Mouse (Mus musculus): ENCODE measurements around the gene Tinagl1. TPM values are rescaled to one million over a fixed set of nuclear protein-coding genes. Genes with fewer than 3 reads are reported as not detected.

The Tinagl1 gene
- polyA plus RNA-seq, 1 experiment from 2014 or later: 4.7 TPM

DNA sequence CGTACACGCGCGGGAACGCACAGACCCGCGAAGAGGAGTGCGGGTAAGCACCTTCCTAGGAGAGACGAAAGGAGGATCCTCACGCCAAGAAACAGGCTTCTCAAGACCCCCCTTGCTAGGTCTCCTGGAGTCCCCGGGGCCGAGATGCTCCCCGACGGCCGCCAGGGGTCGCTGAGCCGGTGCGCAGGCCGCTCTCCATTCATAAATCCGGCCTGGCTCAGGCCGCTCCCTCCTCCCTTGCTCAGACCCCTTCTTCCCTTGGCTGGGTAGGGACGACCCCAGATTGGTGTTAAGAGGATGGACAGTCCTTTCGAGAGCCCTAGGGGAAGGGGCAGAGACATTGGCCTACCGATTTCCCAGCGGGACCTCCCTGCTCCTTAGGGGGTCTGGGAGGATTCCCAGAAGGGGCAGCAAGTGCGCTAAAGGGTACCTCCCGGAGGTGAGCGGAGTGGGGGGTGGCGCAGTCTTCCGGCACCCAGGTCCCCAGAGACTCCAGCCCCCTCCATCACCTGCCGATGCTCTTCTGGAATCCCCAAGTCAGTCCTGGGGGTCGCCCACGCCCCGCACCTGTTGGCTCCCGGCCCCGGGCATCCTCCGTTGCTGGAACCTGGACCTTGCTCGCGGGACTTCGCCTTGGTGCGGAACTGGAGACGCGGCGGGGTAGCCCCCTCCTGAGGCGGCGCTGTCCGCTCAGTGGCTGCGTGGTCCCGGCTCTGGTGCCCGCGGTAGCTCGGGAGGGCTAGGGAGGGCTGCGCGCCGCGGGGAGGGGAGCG is 36.3 kb downstream of the Tinagl1 start:
- ATAC-seq: peak; percentile 74
- H3K9ac ChIP-seq (replicated peaks; ENCODE audit: low read depth, low read length): peak overlapping the region; percentile 49
- peaks cover 34% of the 10 kb centered on the region for H3K27me3 ChIP-seq (replicated peaks; ENCODE audit: control insufficient read depth, insufficient read depth, low read length)

DNA sequence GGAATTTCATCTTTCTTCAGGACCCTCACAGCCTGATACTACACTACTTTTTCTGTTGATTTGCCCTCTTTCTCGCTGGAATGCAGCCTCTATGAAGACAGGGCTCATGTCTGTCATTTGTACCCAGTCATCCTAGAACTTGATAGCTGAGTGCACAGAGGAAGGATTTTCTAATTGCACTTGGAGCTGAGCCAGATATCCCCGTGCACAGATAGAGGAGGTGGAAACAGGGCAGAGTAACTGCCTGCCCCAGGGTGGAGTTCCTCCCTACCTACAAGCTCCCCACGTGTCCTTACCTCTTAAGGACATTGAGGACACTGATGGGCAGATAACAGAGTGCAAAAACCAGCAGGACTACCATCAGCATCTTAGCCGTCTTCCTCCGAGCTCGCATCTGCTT is 41.5 kb downstream of the Tinagl1 start:
- H3K27me3 ChIP-seq (replicated peaks; ENCODE audit: control insufficient read depth, insufficient read depth, low read length): peaks cover 11% of the 10 kb centered on the region
- H3K4me1 ChIP-seq (replicated peaks; ENCODE audit: control insufficient read depth, insufficient read depth, low read length): peaks cover 3% of the 10 kb centered on the region
- H3K36me3 ChIP-seq (ENCODE audit: control insufficient read depth, insufficient read depth): no peaks in the 10 kb centered on the region
- no peak overlapping the region for H3K9ac ChIP-seq (replicated peaks; ENCODE audit: low read depth, low read length)
- ATAC-seq: no peak
- no peaks in the 10 kb centered on the region for H3K9me3 ChIP-seq (ENCODE audit: control insufficient read depth, low read length)
- H3K4me3 ChIP-seq (replicated peaks; ENCODE audit: low read length): no peak overlapping the region
- WGBS: 50% methylated on average over 6 of the region's 6 CpGs
- H3K27ac ChIP-seq (ENCODE audit: low read length): no peak overlapping the region
- no peak overlapping the region for H3K4me2 ChIP-seq (ENCODE audit: low read length)

More for the DNA sequence above, 36.3 kb downstream of the Tinagl1 start:
- Histone ChIP-seq H3K9me3 (ENCODE audit: control insufficient read depth, low read length) (no peaks in the 10 kb centered on the region), H3K27ac (ENCODE audit: low read length) (no peak overlapping the region), H3K4me1 (replicated peaks; ENCODE audit: control insufficient read depth, insufficient read depth, low read length) (peaks cover 12% of the 10 kb centered on the region), H3K4me3 (replicated peaks; ENCODE audit: low read length) (peak overlapping the region; percentile 46), H3K4me2 (ENCODE audit: low read length) (peak overlapping the region; percentile 89), H3K36me3 (ENCODE audit: control insufficient read depth, insufficient read depth) (no peaks in the 10 kb centered on the region)
- WGBS: under 1% methylated on average over 45 of the region's 57 CpGs

DNA sequence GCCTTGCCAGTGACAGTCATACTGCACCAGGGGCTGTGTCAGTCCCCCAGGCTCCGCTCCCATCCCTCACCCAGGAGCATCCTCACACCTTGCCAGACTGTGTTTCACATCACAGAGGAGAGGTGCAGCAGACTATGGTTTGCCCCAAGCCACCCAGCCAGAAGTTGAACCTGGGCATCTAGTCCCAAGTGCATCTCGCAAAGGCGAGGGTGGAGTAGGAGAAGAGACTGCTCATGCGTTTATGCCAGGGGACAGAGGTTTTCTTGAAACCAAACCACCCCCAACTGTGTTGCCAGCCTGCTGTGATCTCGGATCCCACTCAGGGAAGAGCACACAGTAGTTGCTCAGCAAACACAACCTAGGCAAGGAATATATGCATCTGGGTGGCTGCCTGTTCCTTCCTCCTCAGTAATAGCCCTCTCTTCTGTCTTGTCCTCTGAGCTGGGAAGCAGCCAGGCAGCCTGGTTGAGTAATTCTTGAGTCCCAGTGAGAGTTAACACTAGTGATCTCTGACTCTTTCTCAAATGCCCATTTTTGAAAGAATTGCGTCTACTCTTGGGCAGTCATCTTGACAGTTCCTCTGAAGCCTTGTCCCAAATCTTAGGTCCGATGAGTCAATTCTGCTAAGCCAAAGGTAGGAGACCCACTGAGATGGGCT is 43.3 kb downstream of the Tinagl1 start:
- no peak overlapping the region for H3K4me2 ChIP-seq (ENCODE audit: low read length)
- H3K9ac ChIP-seq (replicated peaks; ENCODE audit: low read depth, low read length): no peak overlapping the region
- no peaks in the 10 kb centered on the region for H3K27me3 ChIP-seq (replicated peaks; ENCODE audit: control insufficient read depth, insufficient read depth, low read length)
- H3K4me1 ChIP-seq (replicated peaks; ENCODE audit: control insufficient read depth, insufficient read depth, low read length): no peaks in the 10 kb centered on the region
- peaks cover 3% of the 10 kb centered on the region for H3K36me3 ChIP-seq (ENCODE audit: control insufficient read depth, insufficient read depth)
- no peaks in the 10 kb centered on the region for H3K9me3 ChIP-seq (ENCODE audit: control insufficient read depth, low read length)
- no peak overlapping the region for H3K4me3 ChIP-seq (replicated peaks; ENCODE audit: low read length)
- H3K27ac ChIP-seq (ENCODE audit: low read length): no peak overlapping the region
- ATAC-seq: no peak
- 90% methylated on average over 7 of the region's 7 CpGs for WGBS

DNA sequence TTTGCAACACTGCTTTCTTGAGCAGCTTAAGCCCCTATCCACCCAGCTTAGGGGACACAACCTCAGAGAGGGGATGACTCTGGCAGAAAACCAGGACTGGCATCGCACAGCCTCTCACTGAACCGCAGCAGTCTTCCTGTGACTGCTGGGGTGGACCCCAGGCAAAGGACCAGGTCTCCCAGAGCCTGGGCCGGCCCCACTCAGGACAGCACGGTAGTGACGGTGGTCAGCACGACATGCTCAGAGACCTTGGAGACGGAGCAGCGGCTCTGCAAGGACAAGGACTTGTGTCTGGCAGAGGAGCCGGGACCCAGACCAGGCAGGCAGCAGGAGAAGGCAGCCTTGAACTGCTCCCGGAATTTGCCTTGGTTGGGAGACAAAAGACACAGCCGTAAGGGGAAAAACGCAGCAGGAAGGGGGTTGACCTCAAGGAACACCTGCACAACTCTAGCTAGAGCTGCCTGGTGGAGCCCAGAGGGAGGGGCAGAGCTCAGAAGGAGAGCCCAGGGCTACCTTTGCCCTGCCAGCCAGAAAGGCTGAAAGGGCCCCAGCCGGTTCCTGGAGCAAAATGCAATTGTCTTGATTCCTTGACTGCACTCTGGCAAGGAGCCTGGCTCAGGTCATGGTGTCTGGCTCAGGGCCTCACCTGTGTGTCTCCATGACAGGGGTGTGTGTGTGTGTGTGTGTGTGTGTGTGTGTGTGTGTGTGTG is 44.1 kb downstream of the Tinagl1 start:
- Histone ChIP-seq H3K27ac (ENCODE audit: low read length) (no peak overlapping the region), H3K9me3 (ENCODE audit: control insufficient read depth, low read length) (no peaks in the 10 kb centered on the region), H3K4me3 (replicated peaks; ENCODE audit: low read length) (no peak overlapping the region), H3K36me3 (ENCODE audit: control insufficient read depth, insufficient read depth) (peaks cover 7% of the 10 kb centered on the region), H3K4me2 (ENCODE audit: low read length) (no peak overlapping the region), H3K9ac (replicated peaks; ENCODE audit: low read depth, low read length) (no peak overlapping the region), H3K27me3 (replicated peaks; ENCODE audit: control insufficient read depth, insufficient read depth, low read length) (no peaks in the 10 kb centered on the region), H3K4me1 (replicated peaks; ENCODE audit: control insufficient read depth, insufficient read depth, low read length) (no peaks in the 10 kb centered on the region)
- no peak for ATAC-seq
- 51% methylated on average over 13 of the region's 13 CpGs for WGBS

DNA sequence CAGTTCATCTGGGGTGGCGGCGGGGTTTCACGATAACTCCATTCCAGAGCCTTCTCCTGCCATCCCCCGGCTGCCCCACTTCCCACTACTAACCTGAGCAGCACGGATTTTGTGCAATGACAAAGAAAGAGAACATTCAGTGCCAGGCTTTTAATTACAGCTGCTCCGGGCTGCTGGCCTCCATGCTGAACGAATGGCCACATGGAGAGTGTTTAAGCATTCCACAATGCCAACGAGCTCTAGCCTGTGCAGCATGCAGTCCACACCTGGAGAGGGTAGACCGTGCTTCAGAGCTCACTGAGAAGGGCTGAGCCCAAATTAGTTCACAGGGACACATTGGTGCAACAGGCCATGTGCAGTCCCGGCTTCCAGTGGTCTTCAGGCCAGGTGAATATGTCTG is 44.8 kb downstream of the Tinagl1 start:
- H3K4me1 ChIP-seq (replicated peaks; ENCODE audit: control insufficient read depth, insufficient read depth, low read length): no peaks in the 10 kb centered on the region
- no peak overlapping the region for H3K4me3 ChIP-seq (replicated peaks; ENCODE audit: low read length)
- H3K9ac ChIP-seq (replicated peaks; ENCODE audit: low read depth, low read length): no peak overlapping the region
- H3K9me3 ChIP-seq (ENCODE audit: control insufficient read depth, low read length): no peaks in the 10 kb centered on the region
- H3K36me3 ChIP-seq (ENCODE audit: control insufficient read depth, insufficient read depth): peaks cover 10% of the 10 kb centered on the region
- H3K4me2 ChIP-seq (ENCODE audit: low read length): no peak overlapping the region
- WGBS: 62% methylated on average over 10 of the region's 10 CpGs
- H3K27me3 ChIP-seq (replicated peaks; ENCODE audit: control insufficient read depth, insufficient read depth, low read length): no peaks in the 10 kb centered on the region
- no peak overlapping the region for H3K27ac ChIP-seq (ENCODE audit: low read length)
- ATAC-seq: no peak

DNA sequence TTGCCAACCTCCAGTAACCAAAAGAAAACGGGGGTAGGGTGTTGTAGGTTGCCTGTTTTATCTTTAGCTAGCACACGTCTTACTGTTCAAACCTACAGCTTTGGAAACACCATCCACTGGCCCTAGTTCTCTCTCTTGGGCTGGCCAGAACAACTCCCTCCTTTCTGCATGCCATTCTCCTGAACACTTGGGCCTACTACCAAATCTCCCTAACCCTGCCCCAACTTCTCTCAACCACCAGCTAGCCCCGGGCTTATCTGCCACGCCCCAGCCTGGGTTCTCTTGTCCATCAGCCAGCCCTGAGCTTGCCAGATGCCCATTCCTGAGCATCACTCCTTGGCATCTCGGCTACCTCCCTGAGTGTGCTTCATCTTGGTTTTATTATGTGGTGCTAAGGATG is 46.0 kb downstream of the Tinagl1 start:
- H3K9me3 ChIP-seq (ENCODE audit: control insufficient read depth, low read length): no peaks in the 10 kb centered on the region
- H3K4me2 ChIP-seq (ENCODE audit: low read length): no peak overlapping the region
- no peaks in the 10 kb centered on the region for H3K27me3 ChIP-seq (replicated peaks; ENCODE audit: control insufficient read depth, insufficient read depth, low read length)
- H3K4me3 ChIP-seq (replicated peaks; ENCODE audit: low read length): no peak overlapping the region
- no peak for ATAC-seq
- no peak overlapping the region for H3K9ac ChIP-seq (replicated peaks; ENCODE audit: low read depth, low read length)
- 86% methylated on average over 5 of the region's 5 CpGs for WGBS
- no peaks in the 10 kb centered on the region for H3K4me1 ChIP-seq (replicated peaks; ENCODE audit: control insufficient read depth, insufficient read depth, low read length)
- H3K36me3 ChIP-seq (ENCODE audit: control insufficient read depth, insufficient read depth): peaks cover 10% of the 10 kb centered on the region
- H3K27ac ChIP-seq (ENCODE audit: low read length): no peak overlapping the region

DNA sequence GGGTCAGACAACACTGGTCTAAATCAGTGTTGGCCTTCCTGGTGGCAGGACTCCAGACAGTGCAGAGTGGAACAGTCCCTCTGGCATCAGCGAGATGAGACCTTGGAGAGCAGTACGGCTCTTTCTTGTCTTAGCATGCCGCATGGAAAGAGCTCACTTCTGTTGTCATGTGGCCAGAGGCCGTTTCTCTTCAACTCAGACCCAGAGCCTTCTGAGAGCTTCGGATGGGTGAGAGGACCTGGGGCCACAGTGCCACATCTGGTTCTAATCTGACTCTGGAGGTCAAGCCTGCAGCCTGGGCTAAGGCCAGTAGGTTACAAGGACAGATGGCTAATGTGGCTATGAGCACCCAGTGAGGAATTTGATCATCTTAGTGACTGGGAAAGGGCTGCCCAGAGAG is 49.0 kb downstream of the Tinagl1 start:
- H3K27ac ChIP-seq (ENCODE audit: low read length): no peak overlapping the region
- no peak overlapping the region for H3K4me3 ChIP-seq (replicated peaks; ENCODE audit: low read length)
- H3K36me3 ChIP-seq (ENCODE audit: control insufficient read depth, insufficient read depth): peaks cover 13% of the 10 kb centered on the region
- H3K27me3 ChIP-seq (replicated peaks; ENCODE audit: control insufficient read depth, insufficient read depth, low read length): no peaks in the 10 kb centered on the region
- H3K4me1 ChIP-seq (replicated peaks; ENCODE audit: control insufficient read depth, insufficient read depth, low read length): no peaks in the 10 kb centered on the region
- WGBS: 89% methylated on average over 5 of the region's 5 CpGs
- no peak overlapping the region for H3K4me2 ChIP-seq (ENCODE audit: low read length)
- H3K9ac ChIP-seq (replicated peaks; ENCODE audit: low read depth, low read length): no peak overlapping the region
- ATAC-seq: no peak
- H3K9me3 ChIP-seq (ENCODE audit: control insufficient read depth, low read length): no peaks in the 10 kb centered on the region

DNA sequence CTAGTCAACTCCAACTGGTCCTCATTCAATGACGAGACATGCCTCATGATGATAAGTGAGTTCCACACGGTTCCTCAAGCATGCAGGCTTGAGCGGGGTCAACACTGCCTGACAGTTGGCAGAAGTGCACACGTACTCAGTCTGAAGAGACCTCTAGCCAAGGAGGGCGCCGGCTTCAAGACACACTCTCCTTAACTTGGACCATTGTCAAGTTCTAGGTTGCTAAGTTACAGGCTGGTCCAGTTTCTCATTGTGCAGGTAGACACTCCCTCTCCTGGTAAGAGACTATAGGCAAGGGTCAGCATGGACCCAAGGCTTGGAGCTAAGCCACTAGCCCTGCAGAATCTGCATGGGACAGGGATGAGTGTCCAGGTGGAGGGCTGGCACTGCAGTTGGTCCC is 49.8 kb downstream of the Tinagl1 start:
- no peak overlapping the region for H3K4me2 ChIP-seq (ENCODE audit: low read length)
- ATAC-seq: no peak
- no peak overlapping the region for H3K27ac ChIP-seq (ENCODE audit: low read length)
- no peak overlapping the region for H3K4me3 ChIP-seq (replicated peaks; ENCODE audit: low read length)
- peaks cover 13% of the 10 kb centered on the region for H3K36me3 ChIP-seq (ENCODE audit: control insufficient read depth, insufficient read depth)
- no peak overlapping the region for H3K9ac ChIP-seq (replicated peaks; ENCODE audit: low read depth, low read length)
- no peaks in the 10 kb centered on the region for H3K27me3 ChIP-seq (replicated peaks; ENCODE audit: control insufficient read depth, insufficient read depth, low read length)
- 96% methylated on average over 6 of the region's 6 CpGs for WGBS
- no peaks in the 10 kb centered on the region for H3K4me1 ChIP-seq (replicated peaks; ENCODE audit: control insufficient read depth, insufficient read depth, low read length)
- H3K9me3 ChIP-seq (ENCODE audit: control insufficient read depth, low read length): no peaks in the 10 kb centered on the region

DNA sequence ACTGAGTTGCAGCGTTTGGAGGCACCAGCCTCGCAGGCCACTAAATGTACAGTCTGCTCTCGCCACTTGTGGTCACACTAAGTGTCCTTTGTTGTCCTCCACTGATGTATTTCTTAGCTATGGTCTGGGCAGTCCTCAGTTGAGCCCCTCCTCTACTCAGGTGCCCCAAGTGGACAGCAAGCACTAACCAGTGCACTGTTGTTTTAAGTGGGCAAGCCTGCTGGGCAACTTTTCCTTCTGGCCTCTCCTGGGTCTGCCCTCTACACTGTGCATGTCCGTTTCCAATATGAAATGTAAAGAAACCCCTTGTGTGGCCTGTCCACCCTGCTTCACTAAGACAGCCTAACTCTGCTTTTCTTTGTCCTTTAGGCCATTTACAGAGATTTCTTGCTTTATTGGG is 50.8 kb downstream of the Tinagl1 start:
- no peak overlapping the region for H3K4me2 ChIP-seq (ENCODE audit: low read length)
- no peak for ATAC-seq
- H3K9me3 ChIP-seq (ENCODE audit: control insufficient read depth, low read length): no peaks in the 10 kb centered on the region
- no peak overlapping the region for H3K9ac ChIP-seq (replicated peaks; ENCODE audit: low read depth, low read length)
- no peaks in the 10 kb centered on the region for H3K4me1 ChIP-seq (replicated peaks; ENCODE audit: control insufficient read depth, insufficient read depth, low read length)
- no peaks in the 10 kb centered on the region for H3K27me3 ChIP-seq (replicated peaks; ENCODE audit: control insufficient read depth, insufficient read depth, low read length)
- H3K27ac ChIP-seq (ENCODE audit: low read length): no peak overlapping the region
- no peak overlapping the region for H3K4me3 ChIP-seq (replicated peaks; ENCODE audit: low read length)
- peaks cover 13% of the 10 kb centered on the region for H3K36me3 ChIP-seq (ENCODE audit: control insufficient read depth, insufficient read depth)
- WGBS: 87% methylated on average over 4 of the region's 4 CpGs

Data from forebrain, embryonic 16.5 days (tissue).